Mouse (Mus musculus) liver, postnatal 0 days (tissue): Measurements from ENCODE around the gene Cyp2d9.

Experiments used
- CTCF ChIP-seq: sonication (generic); IDR thresholded peaks from 2 replicates; pipeline ENCODE4 v1.5.1; 2016; ENCODE audit warnings: antibody characterized with exemption, low read depth
- EP300 ChIP-seq: IDR thresholded peaks from 2 replicates; pipeline ENCODE4 v1.6.1; 2016; ENCODE audit warnings: antibody characterized with exemption, low read depth, mild to moderate bottlenecking

GRCm38 (mm10) chr15:82401516-82401915 is 31.7 kb upstream of the Cyp2d9 start:
- TF ChIP-seq CTCF, result no peak
- TF ChIP-seq EP300, result no peak
